Mouse (Mus musculus): ENCODE measurements around the gene Gm44502. TPM values are rescaled to one million over a fixed set of nuclear protein-coding genes. Genes with fewer than 3 reads are reported as not detected.

The Gm44502 gene
- total RNA-seq (2021) = under 1 TPM in 1 of 2 experiments, not detected in 1; 0.52 TPM
- long read RNA-seq, experiment 1 = 0 reads
- long read RNA-seq, experiment 2, partial matches to known transcripts = 1 of 1 reads
- long read RNA-seq, experiment 2, other reads (novel, unspliced or antisense) = 0 of 1 reads

- DNase-seq (ENCODE audit: low spot score) = peak; percentile 91
Observed at GRCm38 (mm10) chr15:89429352-89430221, at the start of gene Gm44502, which contains the start of the genes C730034F03Rik and Chkb. Gene Gm44502, minus strand, starts transcription at chr15:89429696. Gene C730034F03Rik, plus strand, starts transcription at chr15:89429589. Gene Chkb, minus strand, starts transcription at chr15:89429908.

- no peak for DNase-seq (ENCODE audit: low spot score)
Observed at GRCm38 (mm10) chr15:89478622-89479021, 49.1 kb upstream of the Gm44502 start.

GRCm38 (mm10) chr15:89477806-89478205 is 48.3 kb upstream of the Gm44502 start:
- no peak for DNase-seq (ENCODE audit: low spot score)

GRCm38 (mm10) chr15:89477091-89477491 is 47.6 kb upstream of the Gm44502 start, which contains the start of gene Arsa:
Gene Arsa, minus strand, starts transcription at chr15:89477425.
- no peak for DNase-seq (ENCODE audit: low spot score)

- DNase-seq (ENCODE audit: low spot score) = no peak
Observed at GRCm38 (mm10) chr15:89476475-89476815, 46.9 kb upstream of the Gm44502 start.

- peak; percentile 95 for DNase-seq (ENCODE audit: low spot score)
Observed at GRCm38 (mm10) chr15:89475611-89476474, 46.3 kb upstream of the Gm44502 start.

GRCm38 (mm10) chr15:89475293-89475600 is 45.8 kb upstream of the Gm44502 start:
- no peak for DNase-seq (ENCODE audit: low spot score)

GRCm38 (mm10) chr15:89474596-89475292 is 45.2 kb upstream of the Gm44502 start:
- DNase-seq (ENCODE audit: low spot score) = no peak

GRCm38 (mm10) chr15:89473921-89474320 is 44.4 kb upstream of the Gm44502 start:
- DNase-seq (ENCODE audit: low spot score) = no peak

GRCm38 (mm10) chr15:89473370-89473769 is 43.9 kb upstream of the Gm44502 start:
- no peak for DNase-seq (ENCODE audit: low spot score)

- no peak for DNase-seq (ENCODE audit: low spot score)
Observed at GRCm38 (mm10) chr15:89471476-89471875, 42.0 kb upstream of the Gm44502 start.

- DNase-seq (ENCODE audit: low spot score) = peak; percentile 10
Observed at GRCm38 (mm10) chr15:89468577-89468976, 39.1 kb upstream of the Gm44502 start.

GRCm38 (mm10) chr15:89465052-89465451 is 35.6 kb upstream of the Gm44502 start:
- no peak for DNase-seq (ENCODE audit: low spot score)

GRCm38 (mm10) chr15:89463334-89464235 is 34.1 kb upstream of the Gm44502 start:
- DNase-seq (ENCODE audit: low spot score) = no peak

- no peak for DNase-seq (ENCODE audit: low spot score)
Observed at GRCm38 (mm10) chr15:89462176-89462575, 32.7 kb upstream of the Gm44502 start.

- DNase-seq (ENCODE audit: low spot score) = no peak
Observed at GRCm38 (mm10) chr15:89461321-89461720, 31.8 kb upstream of the Gm44502 start.

- DNase-seq (ENCODE audit: low spot score) = no peak
Observed at GRCm38 (mm10) chr15:89460298-89460697, 30.8 kb upstream of the Gm44502 start.

GRCm38 (mm10) chr15:89459821-89460220 is 30.3 kb upstream of the Gm44502 start:
- no peak for DNase-seq (ENCODE audit: low spot score)

- no peak for DNase-seq (ENCODE audit: low spot score)
Observed at GRCm38 (mm10) chr15:89458942-89459341, 29.4 kb upstream of the Gm44502 start.

GRCm38 (mm10) chr15:89455642-89456041 is 26.1 kb upstream of the Gm44502 start:
- DNase-seq (ENCODE audit: low spot score) = no peak

Measured in gastrocnemius, adult 18-20 months (tissue).